Mouse (Mus musculus): ENCODE data around the gene Zxdc. TPM values are rescaled to one million over a fixed set of nuclear protein-coding genes. Genes with fewer than 3 reads are reported as not detected.
A peak's percentile ranks its signal among the peaks of the same experiment; 100 is the strongest.

Gene Zxdc
- polyA plus RNA-seq, 1 experiment from 2014 or later: 6.5 TPM

DNA sequence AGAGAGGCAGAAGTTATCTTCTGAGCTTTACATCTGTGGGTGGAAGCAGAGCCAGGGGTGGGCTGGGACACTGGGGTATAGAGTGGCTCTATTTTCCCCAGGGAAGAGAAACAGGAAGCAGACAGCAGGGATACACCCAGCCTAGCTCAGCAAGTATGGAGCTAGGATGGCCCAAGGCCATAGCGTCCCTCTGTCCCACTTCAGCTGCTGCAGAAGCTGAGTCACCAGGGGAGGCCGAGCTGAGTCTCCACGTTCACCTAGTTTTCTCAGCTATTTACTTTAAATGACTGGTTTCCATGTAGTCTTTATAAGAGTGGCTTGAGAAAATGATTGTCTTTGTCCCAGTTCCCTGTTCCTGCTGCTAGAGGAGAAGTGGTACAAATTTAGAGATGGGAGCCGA is 20.8 kb upstream of the Zxdc start:
- 73% methylated on average over 4 of the region's 4 CpGs for WGBS
- H3K27me3 ChIP-seq: no peaks in the 10 kb centered on the region
- H3K4me2 ChIP-seq (replicated peaks): no peak overlapping the region
- no peak overlapping the region for H3K27ac ChIP-seq
- ATAC-seq (ENCODE audit: low FRiP score, low read depth): no peak
- H3K36me3 ChIP-seq: no peaks in the 10 kb centered on the region
- H3K4me1 ChIP-seq: no peaks in the 10 kb centered on the region
- no peak overlapping the region for H3K4me3 ChIP-seq
- no peaks in the 10 kb centered on the region for H3K9me3 ChIP-seq
- no peak overlapping the region for H3K9ac ChIP-seq

- Histone ChIP-seq H3K9ac (no peak overlapping the region), H3K27ac (no peak overlapping the region), H3K36me3 (no peaks in the 10 kb centered on the region), H3K4me3 (no peak overlapping the region), H3K4me1 (no peaks in the 10 kb centered on the region), H3K4me2 (replicated peaks) (no peak overlapping the region), H3K27me3 (no peaks in the 10 kb centered on the region), H3K9me3 (no peaks in the 10 kb centered on the region)
- 0 out of 2 replicates have a peak, but pooled peaks have one; percentile 36 for ATAC-seq (ENCODE audit: low FRiP score, low read depth)
- WGBS: 41% methylated on average over 2 of the region's 2 CpGs
Observed at GRCm38 (mm10) chr6:90350011-90350410, 19.3 kb upstream of the Zxdc start.

DNA sequence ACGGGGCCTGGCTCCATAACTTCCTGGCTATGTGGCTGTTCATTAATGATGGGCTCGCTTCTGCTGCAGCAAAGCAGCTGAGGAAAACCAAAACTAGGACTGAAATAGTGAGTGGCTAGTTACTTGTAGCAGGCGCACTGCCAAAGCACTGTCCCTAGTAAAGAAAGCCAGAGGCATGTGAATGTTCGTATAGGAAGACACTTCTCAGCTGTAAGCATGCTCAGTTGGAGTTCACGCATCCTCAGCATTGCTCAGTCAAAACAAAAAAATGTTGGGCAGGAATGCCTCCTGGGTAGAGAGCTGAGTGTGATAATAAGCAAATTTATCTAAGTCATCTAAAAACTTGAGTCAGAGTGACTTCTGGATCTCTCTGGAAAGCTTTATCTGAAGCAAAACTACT is 11.2 kb upstream of the Zxdc start:
- Histone ChIP-seq H3K9me3 (no peaks in the 10 kb centered on the region), H3K36me3 (no peaks in the 10 kb centered on the region), H3K27me3 (no peaks in the 10 kb centered on the region), H3K4me1 (peaks cover 36% of the 10 kb centered on the region), H3K4me3 (no peak overlapping the region), H3K9ac (no peak overlapping the region), H3K27ac (no peak overlapping the region), H3K4me2 (replicated peaks) (no peak overlapping the region)
- ATAC-seq (ENCODE audit: low FRiP score, low read depth): no peak
- WGBS: 52% methylated on average over 5 of the region's 5 CpGs

DNA sequence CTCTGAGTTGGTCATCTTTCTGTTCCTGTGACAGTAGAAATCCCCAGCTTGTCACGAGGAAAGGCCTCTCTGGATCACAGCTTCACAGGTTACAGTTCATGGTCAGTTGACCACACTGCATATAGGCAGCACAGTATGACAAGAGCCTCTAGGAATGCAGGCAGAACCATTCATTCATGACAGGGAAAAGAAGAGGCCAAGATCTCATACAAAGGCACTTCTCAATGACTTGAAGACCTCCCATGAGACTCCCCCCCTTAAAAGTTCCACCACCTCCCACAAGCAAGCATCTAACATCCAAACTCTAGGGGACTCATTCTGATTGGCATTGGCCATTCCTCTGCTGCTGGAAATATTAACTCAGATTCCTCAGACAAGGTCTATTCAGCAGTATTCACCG is 9.8 kb upstream of the Zxdc start:
- Histone ChIP-seq H3K4me2 (replicated peaks) (0 out of 2 replicates have a peak overlapping the region, but pooled peaks have one; percentile 14), H3K4me3 (no peak overlapping the region), H3K27me3 (no peaks in the 10 kb centered on the region), H3K27ac (peak overlapping the region; percentile 82), H3K36me3 (no peaks in the 10 kb centered on the region), H3K9me3 (no peaks in the 10 kb centered on the region), H3K9ac (no peak overlapping the region), H3K4me1 (peaks cover 36% of the 10 kb centered on the region)
- WGBS: 82% methylated on average over 2 of the region's 2 CpGs
- no peak for ATAC-seq (ENCODE audit: low FRiP score, low read depth)

GRCm38 (mm10) chr6:90360024-90360781 is 9.1 kb upstream of the Zxdc start:
- Histone ChIP-seq H3K36me3 (no peaks in the 10 kb centered on the region), H3K27me3 (no peaks in the 10 kb centered on the region), H3K4me2 (replicated peaks) (0 out of 2 replicates have a peak overlapping the region, but pooled peaks have one; percentile 14), H3K9me3 (no peaks in the 10 kb centered on the region), H3K4me1 (peaks cover 36% of the 10 kb centered on the region), H3K27ac (peak overlapping the region; percentile 82), H3K9ac (no peak overlapping the region), H3K4me3 (no peak overlapping the region)
- peak; percentile 85 for ATAC-seq (ENCODE audit: low FRiP score, low read depth)
- 22% methylated on average over 7 of the region's 7 CpGs for WGBS

- peak overlapping the region; percentile 82 for H3K27ac ChIP-seq
- WGBS: 88% methylated on average over 6 of the region's 6 CpGs
- H3K27me3 ChIP-seq: no peaks in the 10 kb centered on the region
- no peaks in the 10 kb centered on the region for H3K36me3 ChIP-seq
- no peak overlapping the region for H3K9ac ChIP-seq
- H3K9me3 ChIP-seq: no peaks in the 10 kb centered on the region
- no peak for ATAC-seq (ENCODE audit: low FRiP score, low read depth)
- H3K4me3 ChIP-seq: no peak overlapping the region
- H3K4me1 ChIP-seq: peaks cover 36% of the 10 kb centered on the region
- H3K4me2 ChIP-seq (replicated peaks): no peak overlapping the region
Observed at GRCm38 (mm10) chr6:90360922-90361614, 8.2 kb upstream of the Zxdc start.

DNA sequence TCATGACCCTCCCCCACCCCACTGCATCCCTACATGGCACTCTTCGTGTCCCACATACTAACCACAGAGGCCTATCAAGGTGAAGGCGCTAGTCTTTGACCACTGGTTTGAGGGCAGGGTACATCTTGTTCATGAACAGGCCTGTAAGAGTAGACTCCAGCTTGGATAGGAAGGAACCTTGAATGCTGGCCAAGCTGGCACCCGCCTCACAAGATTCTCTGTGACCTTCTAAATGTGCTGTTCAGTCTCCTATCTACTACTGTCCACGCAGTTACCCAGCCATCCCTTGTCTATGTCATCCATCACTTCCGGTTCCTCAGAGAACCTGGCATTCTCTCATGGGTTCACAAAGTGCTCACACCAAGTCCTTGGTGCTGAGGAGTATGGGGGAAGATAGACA is 6.0 kb upstream of the Zxdc start:
- ATAC-seq (ENCODE audit: low FRiP score, low read depth): no peak
- Histone ChIP-seq H3K9ac (no peak overlapping the region), H3K36me3 (no peaks in the 10 kb centered on the region), H3K4me3 (no peak overlapping the region), H3K27ac (no peak overlapping the region), H3K4me1 (peaks cover 27% of the 10 kb centered on the region), H3K9me3 (no peaks in the 10 kb centered on the region), H3K27me3 (no peaks in the 10 kb centered on the region), H3K4me2 (replicated peaks) (no peak overlapping the region)
- WGBS: 90% methylated on average over 5 of the region's 5 CpGs

DNA sequence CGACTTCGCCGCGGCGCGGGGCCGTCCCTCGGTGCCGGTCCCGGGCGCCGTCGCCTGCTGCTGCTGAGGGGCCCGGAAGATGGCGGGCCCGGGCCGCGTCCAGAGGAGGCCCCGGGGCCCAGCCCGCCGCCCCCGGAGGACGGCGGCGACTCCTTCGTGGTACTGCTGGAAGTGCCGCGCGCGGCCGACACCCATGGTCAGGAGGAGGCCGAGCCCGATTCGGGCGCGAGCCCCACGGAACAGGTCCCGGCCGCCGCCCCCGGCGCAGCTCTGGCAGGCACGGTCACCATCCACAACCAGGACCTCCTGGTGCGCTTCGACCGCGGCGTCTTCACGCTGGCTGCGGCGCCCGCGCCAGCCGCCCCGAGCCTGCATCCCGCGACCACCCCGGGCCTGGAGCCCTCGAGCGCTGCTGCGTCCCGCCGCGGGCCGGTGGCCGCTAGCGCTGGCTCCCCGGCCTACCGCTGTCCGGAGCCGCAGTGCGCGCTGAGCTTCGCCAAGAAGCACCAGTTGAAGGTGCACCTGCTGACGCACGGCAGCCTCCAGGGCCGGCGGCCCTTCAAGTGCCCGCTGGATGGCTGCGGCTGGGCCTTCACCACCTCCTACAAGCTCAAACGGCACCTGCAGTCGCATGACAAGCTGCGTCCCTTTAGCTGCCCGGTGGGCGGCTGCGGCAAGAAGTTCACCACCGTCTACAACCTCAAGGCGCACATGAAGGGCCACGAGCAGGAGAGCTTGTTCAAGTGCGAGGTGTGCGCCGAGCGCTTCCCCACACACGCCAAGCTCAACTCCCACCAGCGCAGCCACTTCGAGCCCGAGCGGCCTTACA is 647 bp downstream of the Zxdc start:
- Histone ChIP-seq H3K4me3 (peak overlapping the region; percentile 94), H3K9ac (peak overlapping the region; percentile 81), H3K27ac (peak overlapping the region; percentile 67; the same call in 1 of the 2 replicates), H3K4me2 (replicated peaks) (peak overlapping the region; percentile 99), H3K36me3 (peaks cover 28% of the 10 kb centered on the region), H3K27me3 (no peaks in the 10 kb centered on the region), H3K9me3 (no peaks in the 10 kb centered on the region), H3K4me1 (peaks cover 23% of the 10 kb centered on the region)
- WGBS: under 1% methylated on average over 90 of the region's 98 CpGs
- peak; percentile 26 for ATAC-seq (ENCODE audit: low FRiP score, low read depth)

DNA sequence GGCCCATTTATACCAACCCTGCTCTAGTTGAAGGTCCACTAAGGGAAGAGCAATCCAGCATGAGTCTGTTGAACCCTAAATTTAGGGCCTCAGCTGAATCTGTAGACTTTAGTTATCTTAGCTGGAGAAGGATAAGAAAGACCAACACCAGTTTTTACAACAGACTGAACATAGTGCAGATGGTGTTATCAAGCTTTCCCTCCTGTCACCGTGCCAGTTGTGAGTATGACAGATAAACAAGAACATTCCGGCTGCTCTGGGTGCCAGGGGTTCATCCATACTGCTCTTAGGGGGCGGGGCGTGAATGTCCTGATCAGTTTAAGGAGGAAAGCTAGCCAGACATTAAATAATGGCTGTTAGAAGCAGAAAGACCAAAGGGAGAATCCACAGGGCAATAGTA is 5.4 kb downstream of the Zxdc start:
- Histone ChIP-seq H3K9ac (no peak overlapping the region), H3K9me3 (no peaks in the 10 kb centered on the region), H3K4me1 (peaks cover 23% of the 10 kb centered on the region), H3K27ac (no peak overlapping the region), H3K27me3 (no peaks in the 10 kb centered on the region), H3K4me2 (replicated peaks) (no peak overlapping the region), H3K4me3 (no peak overlapping the region), H3K36me3 (peaks cover 68% of the 10 kb centered on the region)
- 93% methylated on average over 4 of the region's 4 CpGs for WGBS
- no peak for ATAC-seq (ENCODE audit: low FRiP score, low read depth)

DNA sequence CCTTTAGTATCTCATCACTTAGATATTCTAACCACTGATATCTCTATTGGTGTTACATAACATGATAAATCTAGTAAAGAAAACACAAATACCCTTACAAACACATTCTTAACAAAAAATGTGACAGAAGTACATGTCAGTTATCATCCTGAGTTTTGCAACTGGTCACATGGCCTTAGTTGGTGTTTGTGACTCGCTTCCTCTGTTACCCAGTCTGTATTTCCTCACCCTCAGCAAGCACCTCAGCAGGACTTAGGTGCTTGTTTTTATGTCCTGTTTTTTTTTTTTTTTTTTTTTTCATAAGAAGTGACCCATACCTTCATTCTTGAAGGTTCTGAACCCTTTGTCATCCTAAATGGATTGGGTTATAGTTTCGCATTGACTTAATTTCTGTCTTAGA is 8.4 kb downstream of the Zxdc start:
- no peak for ATAC-seq (ENCODE audit: low FRiP score, low read depth)
- Histone ChIP-seq H3K4me3 (no peak overlapping the region), H3K9me3 (no peaks in the 10 kb centered on the region), H3K27me3 (no peaks in the 10 kb centered on the region), H3K36me3 (peaks cover 90% of the 10 kb centered on the region), H3K9ac (no peak overlapping the region), H3K27ac (no peak overlapping the region), H3K4me2 (replicated peaks) (no peak overlapping the region), H3K4me1 (no peaks in the 10 kb centered on the region; the same call in 1 of the 2 replicates)
- 95% methylated on average over 2 of the region's 2 CpGs for WGBS

DNA sequence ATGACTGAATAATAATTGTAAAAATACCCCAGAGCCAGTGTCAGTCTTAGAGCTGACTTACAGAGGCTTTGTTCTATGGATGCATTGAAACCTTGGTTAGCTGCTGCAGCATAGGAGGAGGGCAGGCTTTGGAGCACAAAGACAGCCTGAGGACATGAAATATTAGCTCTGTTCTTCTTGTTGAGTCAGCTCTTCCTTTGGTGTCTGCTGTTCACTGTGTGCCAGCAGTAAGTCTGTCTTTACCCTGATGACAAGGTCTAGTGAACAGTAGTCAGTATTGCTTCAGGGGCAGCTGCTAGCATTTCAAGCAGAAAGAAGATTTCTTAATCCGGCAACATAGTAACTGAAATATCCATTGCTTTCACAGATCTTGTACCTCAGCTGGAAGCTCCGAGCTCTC is 12.2 kb downstream of the Zxdc start:
- Histone ChIP-seq H3K4me1 (no peaks in the 10 kb centered on the region), H3K4me2 (replicated peaks) (no peak overlapping the region)
- WGBS: 94% methylated on average over 2 of the region's 2 CpGs

DNA sequence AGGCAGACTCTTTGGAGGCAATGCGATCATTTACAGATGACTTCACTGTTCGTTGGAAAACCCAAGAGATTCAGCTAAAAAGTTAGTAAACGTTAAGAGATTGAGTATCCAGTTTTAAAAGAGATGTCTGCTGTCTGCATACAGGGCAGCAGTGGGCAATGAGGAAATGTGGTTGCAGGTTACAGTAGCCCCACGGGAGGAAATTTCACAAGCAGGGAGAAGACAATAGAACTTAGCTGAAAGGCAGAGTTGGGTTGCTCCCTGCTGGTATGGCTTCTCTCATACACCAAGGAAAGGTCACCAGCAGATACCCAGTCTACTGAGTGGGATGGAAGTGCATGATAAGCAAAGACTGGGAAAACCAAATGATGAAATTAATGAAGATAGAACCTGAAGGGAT is 21.3 kb downstream of the Zxdc start:
- WGBS: 79% methylated on average over 4 of the region's 4 CpGs
- Histone ChIP-seq H3K27ac (no peak overlapping the region), H3K4me3 (no peak overlapping the region), H3K4me2 (replicated peaks) (no peak overlapping the region), H3K9ac (no peak overlapping the region), H3K9me3 (no peaks in the 10 kb centered on the region), H3K36me3 (peaks cover 58% of the 10 kb centered on the region), H3K27me3 (no peaks in the 10 kb centered on the region), H3K4me1 (no peaks in the 10 kb centered on the region)
- no peak for ATAC-seq (ENCODE audit: low FRiP score, low read depth)

More for the DNA sequence above, 12.2 kb downstream of the Zxdc start:
- ATAC-seq (ENCODE audit: low FRiP score, low read depth): no peak
- H3K9ac ChIP-seq: no peak overlapping the region
- no peak overlapping the region for H3K27ac ChIP-seq
- no peak overlapping the region for H3K4me3 ChIP-seq
- peaks cover 86% of the 10 kb centered on the region for H3K36me3 ChIP-seq
- H3K27me3 ChIP-seq: no peaks in the 10 kb centered on the region
- H3K9me3 ChIP-seq: no peaks in the 10 kb centered on the region

All from limb, embryonic 13.5 days (tissue).